Mouse (Mus musculus) forebrain, embryonic 16.5 days (tissue): ENCODE measurements around the gene Fam206a. TPM values are rescaled to one million over a fixed set of nuclear protein-coding genes. Genes with fewer than 3 reads are reported as not detected.

Experiments used
- ATAC-seq: fragments of 200-750 bp; cut with Nextera tagmentation; 2 replicates; pipeline ENCODE4 v1.8.0; 2017; ENCODE audit warnings: mild to moderate bottlenecking, moderate library complexity
- H3K27ac ChIP-seq: fragments of 300-500 bp; sonication (generic); 2 replicates; pipeline ENCODE4 v1.5.1; 2014; ENCODE audit warnings: low read length, control low read depth
- H3K27me3 ChIP-seq: fragments of 300-500 bp; sonication (generic); replicated peaks from 2 replicates; pipeline ENCODE4 v1.6.1; 2014; ENCODE audit warnings: low read length; ENCODE audit not compliant: control insufficient read depth, insufficient read depth
- H3K36me3 ChIP-seq: fragments of 300-500 bp; sonication (generic); 2 replicates; pipeline ENCODE4 v1.6.1; 2014; ENCODE audit not compliant: control insufficient read depth, insufficient read depth
- H3K4me1 ChIP-seq: fragments of 300-500 bp; sonication (generic); replicated peaks from 2 replicates; pipeline ENCODE4 v1.6.1; 2014; ENCODE audit warnings: low read length; ENCODE audit not compliant: control insufficient read depth, insufficient read depth
- H3K4me2 ChIP-seq: fragments of 300-500 bp; sonication (generic); 2 replicates; pipeline ENCODE4 v1.6.1; 2014; ENCODE audit warnings: mild to moderate bottlenecking, low read length, control low read depth
- H3K4me3 ChIP-seq: fragments of 300-500 bp; sonication (generic); replicated peaks from 2 replicates; pipeline ENCODE4 v1.5.1; 2014; ENCODE audit warnings: mild to moderate bottlenecking, low read length, control low read depth
- H3K9ac ChIP-seq: fragments of 300-500 bp; sonication (generic); replicated peaks from 2 replicates; pipeline ENCODE4 v1.6.1; 2014; ENCODE audit warnings: low read depth, low read length, control low read depth
- H3K9me3 ChIP-seq: fragments of 300-500 bp; sonication (generic); 2 replicates; pipeline ENCODE4 v1.6.1; 2016; ENCODE audit warnings: low read length; ENCODE audit not compliant: control insufficient read depth
- WGBS: fragments of 180-500 bp; shearing (Covaris S2); extraction: QIAGEN DNeasy Blood & Tissue Kit; methylation state at CpG from one replicate; pipeline ENCODE4 v1.1.7; 2014; 5-methylcytosine and 5-hydroxymethylcytosine counted together
- polyA plus RNA-seq: library from polyadenylated mRNA; unstranded; fragments of >200 nt; fragmentation: Nextera tagmentation; extraction: Ambion mirVana; gene quantifications from 2 replicates; pipeline ENCODE4 v1.2.1, GENCODE M21; 2015

Gene Fam206a
- polyA plus RNA-seq, 1 experiment from 2014 or later, result 16.4 TPM

DNA sequence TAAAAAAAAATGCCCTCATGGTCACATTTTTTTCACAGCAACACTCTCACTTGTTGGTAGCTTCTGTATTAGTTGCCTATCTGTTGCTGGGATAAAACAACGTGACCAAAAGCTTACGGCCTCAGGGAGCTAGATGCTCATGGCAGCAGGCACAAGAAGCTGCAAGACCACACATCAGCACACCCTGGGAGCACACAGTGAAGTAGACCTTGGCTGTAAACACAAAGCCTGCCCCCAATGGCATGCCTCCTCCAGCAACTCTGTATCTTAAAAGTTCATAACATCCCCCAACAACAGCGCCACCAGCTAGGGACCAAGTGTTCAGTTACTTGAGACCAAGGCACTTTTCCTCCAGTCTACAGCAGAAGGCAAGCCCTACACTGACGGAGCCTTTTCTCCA, 6.9 kb downstream of the Fam206a start:
- no peak for ATAC-seq
- Histone ChIP-seq H3K27ac (no peak overlapping the region), H3K4me3 (no peak overlapping the region), H3K9ac (no peak overlapping the region), H3K27me3 (no peaks in the 10 kb centered on the region), H3K4me1 (peaks cover under 1% of the 10 kb centered on the region), H3K9me3 (no peaks in the 10 kb centered on the region), H3K4me2 (no peak overlapping the region), H3K36me3 (peaks cover 10% of the 10 kb centered on the region; the same call in 1 of the 2 replicates)
- 78% methylated on average over 4 of the region's 4 CpGs for WGBS

DNA sequence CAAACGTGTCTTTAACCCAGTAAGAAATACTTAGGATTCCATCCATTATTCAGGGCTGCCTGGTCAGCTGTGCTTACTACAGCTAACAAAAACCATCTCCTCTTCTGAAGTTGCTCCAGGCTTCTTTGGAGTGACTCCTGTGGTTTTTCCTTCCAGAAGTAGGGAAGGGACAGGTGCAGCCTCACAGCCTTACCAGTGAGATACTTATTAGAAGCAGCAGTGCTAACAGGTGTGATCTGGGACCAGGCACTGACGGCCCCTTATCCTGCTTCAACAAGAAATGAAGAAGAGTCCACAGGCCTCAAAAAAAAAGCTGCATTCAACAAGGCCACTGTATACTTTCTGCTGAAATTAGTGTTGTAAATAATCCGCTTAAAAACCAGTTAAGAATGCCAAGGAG, 9.5 kb downstream of the Fam206a start:
- H3K4me2 ChIP-seq, result no peak overlapping the region
- H3K9ac ChIP-seq, result no peak overlapping the region
- no peak overlapping the region for H3K4me3 ChIP-seq
- no peaks in the 10 kb centered on the region for H3K27me3 ChIP-seq
- 65% methylated on average over 3 of the region's 3 CpGs for WGBS
- peaks cover 4% of the 10 kb centered on the region for H3K36me3 ChIP-seq
- no peak for ATAC-seq
- H3K27ac ChIP-seq, result no peak overlapping the region
- H3K4me1 ChIP-seq, result no peaks in the 10 kb centered on the region
- H3K9me3 ChIP-seq, result no peaks in the 10 kb centered on the region

DNA sequence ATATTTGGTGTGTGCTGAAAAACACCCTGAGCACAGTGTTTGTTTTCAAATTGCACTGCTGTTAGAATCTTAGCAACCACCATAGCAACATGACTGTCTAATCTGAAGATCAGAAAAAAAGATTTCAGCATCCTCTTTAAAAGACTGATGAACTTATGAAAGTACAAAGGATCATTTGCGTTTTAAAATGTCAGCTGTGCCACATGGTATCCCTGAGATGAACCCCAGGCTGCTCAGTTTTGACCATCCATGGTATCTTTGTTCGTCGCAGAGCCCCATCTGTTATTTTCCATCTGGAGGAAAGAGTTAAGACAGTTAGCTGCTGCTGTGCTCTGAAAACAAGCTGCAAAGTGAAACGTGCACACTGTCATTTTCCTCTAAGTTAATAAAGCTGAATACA, 10.0 kb downstream of the Fam206a start:
- Histone ChIP-seq H3K4me1 (no peaks in the 10 kb centered on the region), H3K27ac (no peak overlapping the region), H3K4me2 (no peak overlapping the region), H3K9ac (no peak overlapping the region), H3K36me3 (peaks cover 3% of the 10 kb centered on the region), H3K27me3 (no peaks in the 10 kb centered on the region), H3K9me3 (no peaks in the 10 kb centered on the region), H3K4me3 (no peak overlapping the region)
- WGBS, result 86% methylated on average over 4 of the region's 4 CpGs
- ATAC-seq, result no peak

DNA sequence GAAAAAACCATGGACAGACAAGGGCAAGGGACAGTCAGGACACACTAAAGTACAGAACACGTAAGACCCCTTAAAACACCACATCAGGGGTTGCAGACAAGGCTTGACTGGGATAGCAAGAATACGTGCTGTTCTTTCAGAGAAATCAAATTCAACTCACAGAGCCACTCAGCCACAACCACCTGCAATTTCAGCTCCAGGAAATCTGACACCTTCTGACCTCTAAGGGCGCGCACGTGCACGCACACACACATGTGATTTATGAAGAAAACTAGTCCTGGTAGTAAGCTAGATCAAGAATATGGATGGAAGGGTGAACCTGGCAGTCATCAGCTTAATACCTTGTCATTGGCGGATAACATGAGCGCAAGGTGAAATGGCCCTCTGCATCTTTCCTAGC, 13.0 kb downstream of the Fam206a start:
- no peaks in the 10 kb centered on the region for H3K9me3 ChIP-seq
- ATAC-seq, result no peak
- no peak overlapping the region for H3K9ac ChIP-seq
- 97% methylated on average over 8 of the region's 8 CpGs for WGBS
- H3K4me3 ChIP-seq, result no peak overlapping the region
- peaks cover 3% of the 10 kb centered on the region; the same call in 1 of the 2 replicates for H3K36me3 ChIP-seq
- no peak overlapping the region for H3K27ac ChIP-seq
- H3K27me3 ChIP-seq, result no peaks in the 10 kb centered on the region
- no peak overlapping the region for H3K4me2 ChIP-seq
- no peaks in the 10 kb centered on the region for H3K4me1 ChIP-seq

DNA sequence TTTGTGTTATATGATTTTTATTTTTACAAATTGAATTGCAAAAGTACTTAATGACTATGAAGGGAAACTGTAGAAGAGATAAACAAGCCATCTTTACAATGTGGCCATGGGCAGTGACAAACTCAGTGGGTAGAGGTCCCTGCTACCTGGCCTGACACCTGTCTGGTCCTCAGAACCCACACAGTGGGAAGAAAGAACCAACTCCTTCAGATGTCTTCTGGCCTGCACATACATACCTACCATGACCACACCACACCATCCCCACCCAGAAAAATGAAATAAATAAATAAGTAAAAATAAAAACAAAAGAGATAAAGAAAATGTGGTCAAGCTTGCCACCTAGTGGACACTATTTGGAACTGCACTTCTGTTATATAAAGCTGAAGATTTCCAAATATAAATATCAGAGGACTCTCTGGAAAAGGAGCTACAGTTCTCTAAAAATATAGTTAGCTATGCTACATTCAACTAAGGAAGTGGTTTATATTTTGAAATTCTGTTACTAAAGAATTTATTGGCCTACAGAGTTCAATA, 17.9 kb downstream of the Fam206a start:
- Histone ChIP-seq H3K27me3 (no peaks in the 10 kb centered on the region), H3K27ac (no peak overlapping the region), H3K4me1 (no peaks in the 10 kb centered on the region), H3K4me2 (no peak overlapping the region), H3K36me3 (no peaks in the 10 kb centered on the region; the same call in 1 of the 2 replicates), H3K4me3 (no peak overlapping the region), H3K9ac (no peak overlapping the region), H3K9me3 (no peaks in the 10 kb centered on the region)
- no peak for ATAC-seq

DNA sequence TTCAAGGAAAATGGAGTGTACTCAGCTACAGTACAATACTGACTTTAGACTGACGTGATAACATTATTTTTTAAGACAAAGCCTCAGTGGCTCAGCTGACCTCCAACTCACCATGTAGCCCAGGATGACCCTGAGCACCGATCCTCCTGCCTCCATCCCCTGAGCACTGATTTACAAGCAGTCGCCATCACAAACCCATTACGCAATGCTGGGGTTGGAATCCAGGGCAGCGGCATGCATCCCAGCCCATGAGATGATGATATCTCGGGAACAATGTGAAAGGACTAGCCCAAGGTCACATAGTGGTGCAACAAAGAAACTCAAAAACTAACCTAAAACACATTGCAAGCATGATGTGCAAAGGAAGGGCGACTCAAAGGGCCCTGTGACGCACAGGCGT, 22.1 kb downstream of the Fam206a start:
- Histone ChIP-seq H3K27me3 (no peaks in the 10 kb centered on the region), H3K9me3 (no peaks in the 10 kb centered on the region), H3K4me3 (no peak overlapping the region), H3K4me2 (no peak overlapping the region), H3K4me1 (no peaks in the 10 kb centered on the region), H3K36me3 (no peaks in the 10 kb centered on the region), H3K9ac (no peak overlapping the region), H3K27ac (no peak overlapping the region)
- ATAC-seq, result no peak
- WGBS, result 91% methylated on average over 9 of the region's 9 CpGs

DNA sequence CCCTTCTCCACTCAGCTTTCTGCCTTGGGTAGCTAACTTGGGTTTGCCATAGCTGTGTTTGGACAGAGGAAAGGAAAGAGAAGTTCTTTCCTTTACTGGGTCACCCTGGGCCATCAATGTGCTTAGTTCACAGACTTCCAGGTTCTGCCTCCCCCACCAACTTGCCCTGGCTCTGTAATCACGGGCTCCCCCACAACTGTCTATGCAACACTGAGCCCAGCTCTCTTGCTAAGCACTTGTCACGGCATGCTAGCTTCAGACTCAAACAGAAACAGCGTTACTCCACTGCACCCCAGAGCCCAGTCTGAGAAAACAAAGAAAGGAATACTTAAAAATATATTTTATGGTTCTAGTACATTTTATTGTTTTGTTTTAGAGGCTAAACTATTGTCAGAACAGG, 26.8 kb downstream of the Fam206a start:
- Histone ChIP-seq H3K9me3 (no peaks in the 10 kb centered on the region), H3K36me3 (peaks cover 4% of the 10 kb centered on the region; the same call in 1 of the 2 replicates), H3K27ac (no peak overlapping the region), H3K4me3 (no peak overlapping the region), H3K4me1 (peaks cover 6% of the 10 kb centered on the region), H3K9ac (no peak overlapping the region), H3K4me2 (no peak overlapping the region), H3K27me3 (no peaks in the 10 kb centered on the region)
- ATAC-seq, result no peak
- WGBS, result 66% methylated on average over 3 of the region's 3 CpGs

DNA sequence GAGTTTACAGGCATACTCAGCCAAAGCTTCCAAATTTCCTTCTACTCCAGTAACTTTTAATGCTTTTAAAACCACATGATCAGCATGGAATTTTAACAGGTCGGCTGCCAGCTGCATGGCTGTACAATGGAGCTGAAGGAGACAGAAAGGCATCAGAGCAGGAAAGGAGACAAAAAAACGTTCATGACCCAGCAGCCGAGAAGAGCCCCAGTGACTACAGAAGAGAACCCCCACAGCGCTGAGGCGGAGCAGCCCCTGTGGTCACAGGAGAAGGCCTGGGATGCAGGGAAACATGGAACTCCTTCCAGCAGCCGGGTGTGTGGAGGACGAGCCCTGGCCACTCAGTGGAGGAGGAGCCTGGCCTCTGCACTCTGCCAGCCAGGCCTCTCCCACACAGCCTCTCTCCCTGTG, 27.4 kb downstream of the Fam206a start:
- H3K4me1 ChIP-seq, result peaks cover 6% of the 10 kb centered on the region
- peaks cover 4% of the 10 kb centered on the region; the same call in 1 of the 2 replicates for H3K36me3 ChIP-seq
- no peaks in the 10 kb centered on the region for H3K9me3 ChIP-seq
- 20% methylated on average over 7 of the region's 7 CpGs for WGBS
- H3K9ac ChIP-seq, result no peak overlapping the region
- ATAC-seq, result peak; percentile 87
- H3K4me2 ChIP-seq, result no peak overlapping the region
- no peaks in the 10 kb centered on the region for H3K27me3 ChIP-seq
- peak overlapping the region; percentile 44; the same call in 1 of the 2 replicates for H3K27ac ChIP-seq
- H3K4me3 ChIP-seq, result no peak overlapping the region

DNA sequence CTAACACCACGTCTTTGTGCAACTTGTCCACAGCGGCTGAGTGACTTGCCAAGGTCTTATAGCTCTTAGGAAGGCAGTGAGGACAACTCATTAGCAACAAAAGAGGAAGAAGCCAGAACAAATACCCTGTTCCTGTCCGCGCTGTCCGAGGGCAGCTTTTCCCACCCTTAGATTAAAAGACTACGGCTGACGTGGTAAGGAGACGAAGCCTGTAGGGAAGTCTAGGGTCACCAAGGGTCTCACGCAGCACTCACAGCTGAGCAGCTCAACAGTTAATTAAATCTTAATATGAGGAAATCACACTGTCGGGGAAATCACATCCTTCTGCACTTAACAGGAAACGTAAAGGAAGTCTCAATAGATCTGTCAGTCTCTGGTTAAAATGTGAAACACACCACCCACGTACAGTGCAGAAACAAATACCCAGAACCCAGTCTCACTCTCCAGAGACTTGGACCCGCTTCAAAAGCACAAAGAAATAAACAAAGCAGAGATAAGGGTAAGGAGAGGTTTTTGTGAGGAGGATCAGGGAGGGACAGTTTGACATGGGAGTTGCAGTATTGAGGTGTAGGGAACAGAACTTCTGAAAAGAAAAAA, 29.0 kb downstream of the Fam206a start:
- Histone ChIP-seq H3K27ac (no peak overlapping the region), H3K36me3 (peaks cover 7% of the 10 kb centered on the region; the same call in 1 of the 2 replicates)

More for the DNA sequence above, 29.0 kb downstream of the Fam206a start:
- 58% methylated on average over 13 of the region's 13 CpGs for WGBS
- Histone ChIP-seq H3K4me3 (no peak overlapping the region), H3K9me3 (no peaks in the 10 kb centered on the region), H3K9ac (no peak overlapping the region), H3K27me3 (no peaks in the 10 kb centered on the region), H3K4me1 (peaks cover 6% of the 10 kb centered on the region), H3K4me2 (no peak overlapping the region)
- ATAC-seq, result no peak
